Mouse (Mus musculus): ENCODE data around the gene Bglap. TPM values are rescaled to one million over a fixed set of nuclear protein-coding genes. Genes with fewer than 3 reads are reported as not detected.
A peak's percentile ranks its signal among the peaks of the same experiment; 100 is the strongest.
"Not testable (repeated sequence)": the region's sequence is repeated elsewhere in the genome, so short reads cannot be mapped to it uniquely, and the experiment has no call there.

The Bglap gene
- 0.84 TPM in 1 of 2 replicates, not detected in the other for polyA plus RNA-seq (2016; fragmentation: Nextera tagmentation; extraction: Ambion mirVana)

GRCm38 (mm10) chr3:88384364-88384763 lies at the start of gene Bglap:
TSS of gene Bglap (minus strand) at chr3:88384464.
- WGBS: 81% methylated on average over 5 of the region's 5 CpGs
- Histone ChIP-seq H3K36me3 (replicated peaks) (no peaks in the 10 kb centered on the region; the same call in 1 of the 2 replicates), H3K27ac (no peak within 1 kb of the TSS), H3K4me1 (peaks cover 21% of the 10 kb centered on the region), H3K4me3 (no peak within 1 kb of the TSS), H3K9me3 (no peaks in the 10 kb centered on the region), H3K27me3 (ENCODE audit: poor library complexity, severe bottlenecking) (no peaks in the 10 kb centered on the region)
- DNase-seq (ENCODE audit: extremely low spot score, low spot score): no peak

GRCm38 (mm10) chr3:88428639-88429038 lies 44.4 kb upstream of the Bglap start:
- DNase-seq (ENCODE audit: extremely low spot score, low spot score); H3K4me3 ChIP-seq: not testable (repeated sequence)
- peaks cover 19% of the 10 kb centered on the region for H3K4me1 ChIP-seq

GRCm38 (mm10) chr3:88427342-88427905 lies 43.2 kb upstream of the Bglap start:
- H3K27me3 ChIP-seq (ENCODE audit: poor library complexity, severe bottlenecking): no peaks in the 10 kb centered on the region
- H3K4me3 ChIP-seq: no peak overlapping the region
- no peak for DNase-seq (ENCODE audit: extremely low spot score, low spot score)
- H3K9me3 ChIP-seq: no peaks in the 10 kb centered on the region
- H3K27ac ChIP-seq: no peak overlapping the region
- H3K4me1 ChIP-seq: peaks cover 26% of the 10 kb centered on the region
- 90% methylated on average over 4 of the region's 4 CpGs for WGBS
- H3K36me3 ChIP-seq (replicated peaks): no peaks in the 10 kb centered on the region

More at GRCm38 (mm10) chr3:88428639-88429038, 44.4 kb upstream of the Bglap start:
- not testable (repeated sequence) for H3K27ac ChIP-seq; H3K27me3 ChIP-seq (ENCODE audit: poor library complexity, severe bottlenecking); H3K9me3 ChIP-seq; H3K36me3 ChIP-seq (replicated peaks)
- 80% methylated on average over 8 of the region's 8 CpGs for WGBS

GRCm38 (mm10) chr3:88425708-88426420 lies 41.6 kb upstream of the Bglap start:
- DNase-seq (ENCODE audit: extremely low spot score, low spot score): no peak
- Histone ChIP-seq H3K36me3 (replicated peaks) (peaks cover 12% of the 10 kb centered on the region), H3K27ac (peak overlapping the region; percentile 80), H3K4me3 (peak overlapping the region; percentile 88; the same call in 1 of the 2 replicates), H3K9me3 (no peaks in the 10 kb centered on the region), H3K4me1 (peaks cover 33% of the 10 kb centered on the region), H3K27me3 (ENCODE audit: poor library complexity, severe bottlenecking) (no peaks in the 10 kb centered on the region)
- WGBS: 86% methylated on average over 10 of the region's 10 CpGs

- H3K27me3 ChIP-seq (ENCODE audit: poor library complexity, severe bottlenecking): no peaks in the 10 kb centered on the region
- 7% methylated on average over 2 of the region's 2 CpGs for WGBS
- no peak for DNase-seq (ENCODE audit: extremely low spot score, low spot score)
- peaks cover 33% of the 10 kb centered on the region for H3K4me1 ChIP-seq
- peaks cover 17% of the 10 kb centered on the region for H3K36me3 ChIP-seq (replicated peaks)
- peak overlapping the region; percentile 80 for H3K27ac ChIP-seq
- H3K9me3 ChIP-seq: no peaks in the 10 kb centered on the region
- H3K4me3 ChIP-seq: peak overlapping the region; percentile 88
Observed at GRCm38 (mm10) chr3:88425330-88425689, 41.0 kb upstream of the Bglap start.

- 2% methylated on average over 35 of the region's 35 CpGs for WGBS
- Histone ChIP-seq H3K27ac (peak within 1 kb of the TSS; percentile 80), H3K4me1 (peaks cover 33% of the 10 kb centered on the region), H3K4me3 (peak within 1 kb of the TSS; percentile 88), H3K9me3 (no peaks in the 10 kb centered on the region), H3K36me3 (replicated peaks) (peaks cover 23% of the 10 kb centered on the region), H3K27me3 (ENCODE audit: poor library complexity, severe bottlenecking) (no peaks in the 10 kb centered on the region)
- DNase-seq (ENCODE audit: extremely low spot score, low spot score): peak; percentile 93
Observed at GRCm38 (mm10) chr3:88424605-88425329, 40.5 kb upstream of the Bglap start, which contains the start of gene Slc25a44. TSS of gene Slc25a44 (minus strand) at chr3:88425139.

GRCm38 (mm10) chr3:88422020-88422720 lies 37.9 kb upstream of the Bglap start:
- no peaks in the 10 kb centered on the region for H3K9me3 ChIP-seq
- no peak overlapping the region for H3K27ac ChIP-seq
- H3K4me3 ChIP-seq: 0 out of 2 replicates have a peak overlapping the region, but pooled peaks have one; percentile 6
- peaks cover 33% of the 10 kb centered on the region for H3K4me1 ChIP-seq
- H3K36me3 ChIP-seq (replicated peaks): peaks cover 49% of the 10 kb centered on the region
- WGBS: 44% methylated on average over 9 of the region's 9 CpGs
- DNase-seq (ENCODE audit: extremely low spot score, low spot score): no peak
- no peaks in the 10 kb centered on the region for H3K27me3 ChIP-seq (ENCODE audit: poor library complexity, severe bottlenecking)

GRCm38 (mm10) chr3:88420771-88421170 lies 36.5 kb upstream of the Bglap start:
- Histone ChIP-seq H3K9me3 (no peaks in the 10 kb centered on the region), H3K36me3 (replicated peaks) (peaks cover 63% of the 10 kb centered on the region), H3K4me3 (no peak overlapping the region), H3K27me3 (ENCODE audit: poor library complexity, severe bottlenecking) (no peaks in the 10 kb centered on the region), H3K27ac (no peak overlapping the region), H3K4me1 (peaks cover 33% of the 10 kb centered on the region)
- DNase-seq (ENCODE audit: extremely low spot score, low spot score): no peak
- WGBS: 95% methylated on average over 19 of the region's 19 CpGs

- H3K9me3 ChIP-seq: no peaks in the 10 kb centered on the region
- H3K27me3 ChIP-seq (ENCODE audit: poor library complexity, severe bottlenecking): no peaks in the 10 kb centered on the region
- peaks cover 10% of the 10 kb centered on the region for H3K4me1 ChIP-seq
- WGBS: 87% methylated on average over 6 of the region's 6 CpGs
- H3K36me3 ChIP-seq (replicated peaks): peaks cover 89% of the 10 kb centered on the region
- no peak overlapping the region for H3K4me3 ChIP-seq
- no peak for DNase-seq (ENCODE audit: extremely low spot score, low spot score)
- H3K27ac ChIP-seq: no peak overlapping the region
Observed at GRCm38 (mm10) chr3:88418016-88418415, 33.8 kb upstream of the Bglap start.

GRCm38 (mm10) chr3:88415668-88416067 lies 31.4 kb upstream of the Bglap start:
- Histone ChIP-seq H3K9me3 (no peaks in the 10 kb centered on the region), H3K36me3 (replicated peaks) (peaks cover 97% of the 10 kb centered on the region), H3K27ac (no peak overlapping the region), H3K27me3 (ENCODE audit: poor library complexity, severe bottlenecking) (no peaks in the 10 kb centered on the region), H3K4me3 (no peak overlapping the region), H3K4me1 (peaks cover 5% of the 10 kb centered on the region)
- 85% methylated on average over 4 of the region's 4 CpGs for WGBS
- no peak for DNase-seq (ENCODE audit: extremely low spot score, low spot score)

GRCm38 (mm10) chr3:88412636-88413035 lies 28.4 kb upstream of the Bglap start:
- Histone ChIP-seq H3K27ac (no peak overlapping the region), H3K27me3 (ENCODE audit: poor library complexity, severe bottlenecking) (no peaks in the 10 kb centered on the region), H3K36me3 (replicated peaks) (peaks cover 67% of the 10 kb centered on the region), H3K4me1 (peaks cover 28% of the 10 kb centered on the region), H3K9me3 (no peaks in the 10 kb centered on the region), H3K4me3 (no peak overlapping the region)
- WGBS: 92% methylated on average over 11 of the region's 11 CpGs
- no peak for DNase-seq (ENCODE audit: extremely low spot score, low spot score)

- 96% methylated on average over 4 of the region's 4 CpGs for WGBS
- H3K4me3 ChIP-seq: no peak overlapping the region
- no peaks in the 10 kb centered on the region for H3K27me3 ChIP-seq (ENCODE audit: poor library complexity, severe bottlenecking)
- H3K9me3 ChIP-seq: no peaks in the 10 kb centered on the region
- H3K36me3 ChIP-seq (replicated peaks): peaks cover 58% of the 10 kb centered on the region
- DNase-seq (ENCODE audit: extremely low spot score, low spot score): no peak
- H3K27ac ChIP-seq: no peak overlapping the region
- H3K4me1 ChIP-seq: peaks cover 37% of the 10 kb centered on the region
Observed at GRCm38 (mm10) chr3:88411681-88412080, 27.4 kb upstream of the Bglap start.

Measured in forebrain, embryonic 10.5 days (tissue).